Mouse (Mus musculus) MEL (cell line): ENCODE measurements around the gene Lsm14a.

Experiments used
- CHD1 ChIP-seq: IDR thresholded peaks from 2 replicates; pipeline ENCODE4 v1.6.1; 2012; ENCODE audit warnings: low read depth, mild to moderate bottlenecking, inconsistent platforms, low read length, improper control_type of control experiment
- EP300 ChIP-seq, 2 experiments: IDR thresholded peaks; 2 replicates each; pipeline ENCODE4 v1.6.1; 2011; ENCODE audit warnings: improper control_type of control experiment in 2 of 2, low read length in 2 of 2, low read depth in 1 of 2, mild to moderate bottlenecking in 1 of 2
- GATA1 ChIP-seq: IDR thresholded peaks from 2 replicates; pipeline ENCODE4 v1.6.1; 2011; ENCODE audit warnings: low read depth, low read length, improper control_type of control experiment
- MAFK ChIP-seq: IDR thresholded peaks from 2 replicates; pipeline ENCODE4 v1.6.1; 2011; ENCODE audit warnings: low read depth, mild to moderate bottlenecking, low read length, improper control_type of control experiment, borderline replicate concordance
- MAZ ChIP-seq: IDR thresholded peaks from 2 replicates; pipeline ENCODE4 v1.6.1; 2012; ENCODE audit warnings: low read depth, mild to moderate bottlenecking, inconsistent platforms, low read length, improper control_type of control experiment
- MXI1 ChIP-seq: IDR thresholded peaks from 2 replicates; pipeline ENCODE4 v1.6.1; 2011; ENCODE audit warnings: mild to moderate bottlenecking, low read depth, low read length, improper control_type of control experiment
- NELFE ChIP-seq: IDR thresholded peaks from 2 replicates; pipeline ENCODE4 v1.6.1; 2011; ENCODE audit warnings: low read depth, low read length, improper control_type of control experiment
- POLR2A ChIP-seq, 2 experiments: IDR thresholded peaks; 2 replicates each; pipeline ENCODE4 v1.6.1; 2011 to 2012; ENCODE audit warnings: low read length in 2 of 2, mild to moderate bottlenecking in 2 of 2, control low read depth in 1 of 2, improper control_type of control experiment in 1 of 2, low read depth in 1 of 2, moderate library complexity in 1 of 2; ENCODE audit not compliant: control insufficient read depth in 1 of 2, insufficient read depth in 1 of 2, poor library complexity in 1 of 2
- SMC3 ChIP-seq: IDR thresholded peaks from 2 replicates; pipeline ENCODE4 v1.6.1; 2011; ENCODE audit warnings: low read depth, low read length, improper control_type of control experiment
- TBP ChIP-seq: IDR thresholded peaks from 2 replicates; pipeline ENCODE4 v1.8.0; 2011; ENCODE audit warnings: low read depth, low read length, improper control_type of control experiment
- ZC3H11A ChIP-seq: IDR thresholded peaks from 2 replicates; pipeline ENCODE4 v1.6.1; 2012; ENCODE audit warnings: low read depth, mild to moderate bottlenecking, inconsistent platforms, low read length, improper control_type of control experiment

DNA sequence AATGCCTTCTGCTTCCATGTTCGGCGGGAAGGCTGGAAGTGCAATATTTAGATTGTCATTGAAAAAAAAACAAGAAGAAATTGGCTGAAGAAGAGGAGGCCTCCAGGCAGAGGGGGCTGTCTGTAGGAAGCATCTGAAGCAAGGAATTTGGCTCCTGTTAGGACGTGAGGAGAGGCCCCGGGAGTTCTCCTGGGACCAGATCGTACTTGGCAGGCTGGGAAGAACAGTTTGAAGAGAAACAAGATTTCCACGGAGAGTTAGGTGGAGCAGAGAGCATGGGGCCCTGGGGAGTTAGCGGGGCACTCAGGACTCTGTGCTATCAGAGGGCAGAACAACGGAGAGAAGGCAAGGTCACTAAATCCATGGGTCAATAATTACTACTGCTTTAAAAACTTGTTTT lies 69.8 kb downstream of the Lsm14a start:
- TF ChIP-seq CHD1 (no peak), POLR2A (IDR thresholded peaks at IDR 0.05; ENCODE audit: control insufficient read depth in 1 of 2, insufficient read depth in 1 of 2, low read depth in 1 of 2, low read length in 2 of 2, poor library complexity in 1 of 2) (no peak), EP300 (IDR thresholded peaks at IDR 0.05; ENCODE audit: low read depth in 1 of 2, low read length in 2 of 2) (no peak), ZC3H11A (no peak), MAZ (no peak), SMC3 (no peak), MAFK (no peak), NELFE (no peak), MXI1 (no peak), GATA1 (no peak), TBP (no peak)
